Mouse (Mus musculus) cerebellum, postnatal 25 days (tissue): ENCODE results near the gene Sipa1l3.

ENCODE experiments used
- DNase-seq, 2 experiments: peaks; one replicate each; pipeline ENCODE4 v3.0.0; 2021; ENCODE audit warnings: mixed read lengths in 2 of 2

Sipa1l3 gene

GRCm38 (mm10) chr7:29441793-29442192 lies 76.6 kb downstream of the Sipa1l3 start:
- no peak for DNase-seq

- DNase-seq = no peak
Measured at GRCm38 (mm10) chr7:29441151-29441550, 77.3 kb downstream of the Sipa1l3 start.

- DNase-seq = peak; percentile 49 to 55
Measured at GRCm38 (mm10) chr7:29438655-29439282, 79.7 kb downstream of the Sipa1l3 start.

GRCm38 (mm10) chr7:29438204-29438603 lies 80.2 kb downstream of the Sipa1l3 start:
- no peak for DNase-seq

- no peak for DNase-seq
Measured at GRCm38 (mm10) chr7:29437072-29437471, 81.4 kb downstream of the Sipa1l3 start.

GRCm38 (mm10) chr7:29434313-29435035 lies 84.0 kb downstream of the Sipa1l3 start:
- DNase-seq = no peak

GRCm38 (mm10) chr7:29433725-29434124 lies 84.7 kb downstream of the Sipa1l3 start:
- DNase-seq = no peak

- peak; percentile 57 to 68 for DNase-seq
Measured at GRCm38 (mm10) chr7:29432947-29433553, 85.4 kb downstream of the Sipa1l3 start.

GRCm38 (mm10) chr7:29432180-29432946 lies 86.1 kb downstream of the Sipa1l3 start:
- DNase-seq = no peak

- DNase-seq = no peak
Measured at GRCm38 (mm10) chr7:29430739-29431211, 87.7 kb downstream of the Sipa1l3 start.

- DNase-seq = peak; percentile 57 to 64
Measured at GRCm38 (mm10) chr7:29426056-29426455, 92.4 kb downstream of the Sipa1l3 start.

GRCm38 (mm10) chr7:29425413-29425827 lies 93.0 kb downstream of the Sipa1l3 start:
- DNase-seq = no peak

- no peak for DNase-seq
Measured at GRCm38 (mm10) chr7:29424690-29425089, 93.8 kb downstream of the Sipa1l3 start.

- DNase-seq = no peak
Measured at GRCm38 (mm10) chr7:29421909-29422244, 96.6 kb downstream of the Sipa1l3 start.

GRCm38 (mm10) chr7:29421240-29421908 lies 97.1 kb downstream of the Sipa1l3 start:
- DNase-seq = no peak

- no peak for DNase-seq
Measured at GRCm38 (mm10) chr7:29419836-29420235, 98.6 kb downstream of the Sipa1l3 start.

- DNase-seq = no peak
Measured at GRCm38 (mm10) chr7:29418231-29418630, 100.2 kb downstream of the Sipa1l3 start.

- DNase-seq = no peak
Measured at GRCm38 (mm10) chr7:29417332-29418069, 100.9 kb downstream of the Sipa1l3 start.

- no peak for DNase-seq
Measured at GRCm38 (mm10) chr7:29416906-29417305, 101.5 kb downstream of the Sipa1l3 start.

- no peak for DNase-seq
Measured at GRCm38 (mm10) chr7:29411838-29412580, 106.4 kb downstream of the Sipa1l3 start.

GRCm38 (mm10) chr7:29411216-29411816 lies 107.1 kb downstream of the Sipa1l3 start:
- DNase-seq = no peak
